Mouse (Mus musculus): ENCODE measurements around the gene Khsrp.

Khsrp gene

DNA sequence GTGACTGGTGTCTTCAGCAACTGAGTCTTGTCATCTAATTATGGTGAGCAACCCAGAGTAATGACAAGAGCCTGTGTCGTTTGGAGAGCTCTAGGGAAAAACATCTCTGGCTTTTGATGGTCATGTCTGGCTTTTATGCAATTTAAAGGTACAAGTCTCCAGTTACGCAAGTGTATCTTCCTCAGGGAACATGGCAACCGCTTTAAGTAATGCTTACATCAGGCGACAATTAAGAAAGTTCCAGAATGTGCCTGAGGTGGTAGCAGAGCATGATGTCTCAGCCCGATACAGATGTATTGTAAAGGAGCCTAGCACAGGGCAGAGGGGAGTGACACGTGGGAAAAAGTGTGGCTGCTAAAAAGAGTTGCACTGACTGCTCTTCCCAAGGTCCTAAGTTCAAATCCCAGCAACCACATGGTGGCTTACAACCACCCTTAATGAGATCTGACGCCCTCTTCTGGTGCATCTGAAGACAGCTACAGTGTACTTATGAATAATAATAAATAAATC, 42.3 kb downstream of the Khsrp start:
- in situ Hi-C loops (cut with MboI; ENCODE audit: low sequenced_read_pairs): no loop called here

DNA sequence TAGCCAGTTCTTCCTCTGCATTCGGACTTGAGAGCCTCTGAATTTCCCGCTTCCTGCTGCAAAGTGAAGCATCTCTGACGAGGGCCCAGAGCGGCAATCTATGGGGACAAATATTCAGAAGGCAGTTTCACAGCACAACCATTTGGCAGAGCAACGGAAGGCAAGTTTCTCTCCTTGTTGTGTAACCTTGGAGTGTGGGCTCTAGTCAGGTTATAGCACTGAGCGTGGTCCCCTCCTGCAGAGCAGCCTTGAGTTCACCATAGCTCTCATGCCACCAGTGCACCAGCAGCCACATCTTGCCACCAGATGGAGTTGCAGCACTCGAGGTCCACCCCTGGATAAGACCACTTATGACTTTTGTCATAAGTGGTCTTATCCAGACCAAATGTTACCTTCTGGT, 42.9 kb downstream of the Khsrp start:
- in situ Hi-C loops (cut with MboI; ENCODE audit: low sequenced_read_pairs): no loop called here

DNA sequence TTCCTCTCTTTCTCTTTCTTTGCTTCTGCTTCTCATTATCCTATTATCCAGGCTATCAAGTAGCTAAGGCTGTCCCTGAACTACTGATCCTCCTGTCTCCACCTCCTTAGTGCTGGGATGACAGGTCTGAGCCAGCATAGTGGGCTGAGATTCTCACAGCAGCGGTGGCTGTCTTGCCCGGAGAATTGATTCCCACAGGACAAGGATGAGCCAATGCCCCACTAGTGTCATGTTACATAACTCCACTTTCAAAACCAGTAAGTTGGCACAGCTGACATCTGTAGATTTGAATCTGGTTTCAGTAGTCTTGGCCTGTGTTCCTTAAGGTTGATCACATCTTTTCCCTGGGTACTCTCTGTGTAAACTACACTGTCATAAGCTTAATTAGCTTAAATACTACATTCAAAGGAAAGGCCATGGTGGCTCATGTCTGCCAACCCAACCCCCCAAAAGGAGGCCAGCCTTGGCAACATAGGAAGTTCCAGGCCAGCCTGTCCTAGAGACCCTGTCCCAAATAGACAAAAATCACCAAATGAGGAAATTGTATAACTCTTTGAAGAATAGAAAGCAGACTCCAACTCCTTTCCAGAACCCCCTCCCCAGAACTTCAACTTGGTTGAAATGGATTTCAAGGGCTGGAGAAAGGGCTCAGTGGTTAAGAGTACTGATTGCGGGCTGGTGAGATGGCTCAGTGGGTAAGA, 45.1 kb downstream of the Khsrp start:
- in situ Hi-C loops (cut with MboI; ENCODE audit: low sequenced_read_pairs): no loop called here

DNA sequence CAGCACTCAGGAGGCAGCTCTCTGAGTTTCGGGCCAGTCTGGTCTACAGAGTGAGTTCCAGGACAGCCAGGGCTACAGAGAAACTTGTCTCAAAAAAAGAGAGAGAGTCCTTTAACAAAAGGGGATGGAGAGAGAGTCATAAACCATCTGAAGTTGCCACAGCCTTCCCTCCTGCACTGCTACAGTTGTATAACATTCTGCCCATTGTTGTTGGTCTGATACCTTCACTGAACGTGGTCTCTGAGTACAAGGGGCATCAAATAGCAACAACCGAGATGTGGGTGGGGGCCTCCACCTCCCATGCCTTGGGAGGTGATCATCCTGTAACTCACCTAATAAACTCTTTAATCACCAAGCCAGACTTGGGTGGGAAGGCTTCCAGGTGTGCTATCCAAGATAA, 45.7 kb downstream of the Khsrp start:
- in situ Hi-C loops (cut with MboI; ENCODE audit: low sequenced_read_pairs): no loop called here

DNA sequence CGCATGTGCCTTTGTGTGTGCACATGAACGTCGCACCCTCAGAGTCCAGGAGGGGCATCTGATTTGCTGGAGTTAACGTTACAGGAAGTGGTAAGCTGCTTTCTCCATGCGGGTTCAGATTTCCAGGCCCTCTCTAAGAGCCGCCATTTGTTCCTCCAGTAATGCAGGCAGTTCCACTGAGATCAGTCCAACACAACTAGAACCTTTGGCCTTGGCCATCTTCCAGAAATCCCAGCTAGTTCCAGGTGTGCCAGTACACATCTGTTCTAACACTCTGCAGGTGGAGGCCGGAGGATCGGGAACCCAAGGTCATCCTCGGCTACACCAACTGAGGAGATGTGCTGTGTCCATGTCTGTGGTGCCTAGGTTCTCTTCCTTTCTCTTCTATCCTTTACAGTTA, 46.4 kb downstream of the Khsrp start:
- in situ Hi-C loops (cut with MboI; ENCODE audit: low sequenced_read_pairs): no loop called here

DNA sequence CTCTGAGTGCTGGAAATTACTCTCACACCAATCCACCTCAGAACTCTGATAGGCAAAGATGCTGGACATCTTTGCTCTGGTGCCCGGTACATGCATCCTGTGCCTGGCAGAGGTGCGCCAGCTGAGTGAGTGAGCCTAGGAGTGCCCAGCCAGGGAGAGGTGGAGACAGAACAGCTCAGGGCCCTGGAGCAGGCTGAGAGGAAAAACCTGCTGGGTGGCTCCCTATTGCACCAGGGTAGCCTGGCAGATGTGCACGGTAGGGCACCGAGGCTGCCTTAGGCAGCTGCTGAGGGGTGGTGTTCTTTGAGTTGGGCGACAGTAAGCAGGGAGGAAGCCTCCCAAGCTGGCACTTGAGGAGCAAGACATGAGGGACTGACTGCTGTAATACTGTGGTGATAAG, 49.3 kb downstream of the Khsrp start, which contains the start of gene Acer1:
Gene Acer1, minus strand, starts transcription at position 114 of the 400 bp plus-strand sequence.
- in situ Hi-C loops (cut with MboI; ENCODE audit: low sequenced_read_pairs): no loop called here

DNA sequence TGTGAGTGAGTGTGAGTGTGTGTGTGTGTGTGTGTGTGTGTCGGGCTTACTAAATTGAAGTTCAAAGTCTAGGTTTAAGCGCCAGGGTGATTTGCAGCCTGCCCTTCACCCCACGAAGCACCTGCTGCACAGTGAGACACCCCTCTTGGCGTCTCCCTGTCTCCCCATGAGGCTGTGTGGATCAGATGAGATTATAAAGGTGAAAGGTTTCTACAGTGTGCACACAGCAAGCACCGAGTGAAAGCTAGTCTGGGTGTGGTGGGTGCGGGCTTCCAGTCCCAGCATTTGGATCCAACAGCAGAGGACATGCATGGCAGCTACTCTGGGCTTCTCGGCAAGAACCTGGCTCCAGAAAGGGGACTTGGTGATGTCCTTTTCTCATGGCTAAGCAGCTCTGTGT, 50.3 kb downstream of the Khsrp start:
- in situ Hi-C loops (cut with MboI; ENCODE audit: low sequenced_read_pairs): no loop called here

DNA sequence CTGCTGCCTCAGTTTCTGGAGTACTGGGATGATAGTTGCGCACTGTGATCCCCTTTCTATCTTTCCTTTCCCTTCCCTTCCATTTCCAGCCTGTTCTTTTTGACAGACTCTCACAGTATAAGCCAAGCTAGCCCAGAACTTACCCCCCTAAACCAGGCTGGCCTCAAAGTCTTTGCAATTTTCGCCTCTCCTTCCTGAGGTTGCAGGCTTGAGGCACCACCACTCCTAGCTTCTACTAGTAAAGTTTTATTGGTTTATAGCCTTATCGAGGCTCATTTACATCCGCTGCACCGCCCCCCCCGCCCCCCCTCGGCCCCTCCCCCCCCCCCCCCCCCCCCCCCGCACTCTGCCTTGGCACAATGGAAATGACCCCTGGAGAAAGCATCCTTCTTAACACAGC, 51.8 kb downstream of the Khsrp start:
- in situ Hi-C loops (cut with MboI; ENCODE audit: low sequenced_read_pairs): no loop called here

DNA sequence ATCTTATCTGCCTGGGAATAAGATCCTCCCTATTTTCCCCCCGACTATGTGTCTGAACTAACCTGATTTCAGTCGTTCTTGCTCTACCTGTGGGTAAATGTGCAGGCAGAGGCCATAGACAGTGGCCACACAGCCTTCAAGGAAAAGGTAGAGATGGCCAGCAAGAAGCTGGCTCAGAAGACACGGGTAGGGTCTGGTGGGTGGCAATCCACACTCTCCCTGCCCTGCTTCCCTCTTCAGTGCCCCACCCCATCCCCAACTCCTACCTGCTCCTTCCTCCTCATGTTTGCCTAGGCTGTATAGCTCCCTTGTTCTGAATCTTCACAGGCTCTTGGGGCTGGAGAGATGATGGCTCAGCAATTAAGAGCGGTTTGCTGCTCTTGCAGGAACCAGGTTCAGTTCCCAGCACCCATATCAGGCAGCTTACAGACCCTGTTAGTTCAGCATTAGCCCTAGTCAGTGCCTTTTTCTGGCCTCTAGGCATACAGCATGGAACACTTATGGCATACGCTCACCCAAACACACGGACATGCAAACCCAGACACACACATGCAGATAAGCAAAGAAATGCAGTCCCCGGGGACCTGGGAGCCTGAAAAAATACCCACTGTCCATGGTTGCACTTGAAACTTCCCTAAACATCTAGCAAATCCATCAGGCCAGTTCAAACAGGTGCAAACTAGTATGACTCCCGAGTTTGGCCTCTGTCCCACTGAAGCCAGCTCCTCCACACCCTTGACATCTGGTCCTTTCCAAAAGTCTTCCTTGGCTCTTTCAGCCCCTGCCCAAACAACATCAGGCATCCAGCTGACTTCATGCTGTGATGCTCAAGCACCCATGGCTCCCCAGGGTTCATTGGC, 54.6 kb downstream of the Khsrp start:
- in situ Hi-C loops (cut with MboI; ENCODE audit: low sequenced_read_pairs): no loop called here

DNA sequence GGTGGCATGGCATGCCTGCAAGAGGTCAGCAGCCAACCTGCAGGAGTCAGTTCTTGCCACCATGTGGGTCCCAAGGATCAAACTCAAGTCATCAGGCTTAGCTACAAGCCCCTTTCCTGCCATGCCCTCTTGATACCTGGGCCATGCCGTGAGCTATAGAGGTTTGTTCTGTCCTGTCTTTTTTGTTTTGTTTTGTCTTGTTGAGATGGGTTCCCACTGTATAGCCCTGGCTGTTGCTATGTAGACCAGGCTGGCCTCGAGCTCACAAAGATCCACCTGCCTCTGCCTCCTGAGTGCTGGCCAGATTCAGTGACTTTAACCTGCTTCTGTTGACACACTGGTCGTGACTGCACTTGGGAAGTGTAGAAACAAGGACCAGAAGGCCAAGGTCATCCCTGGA, 55.9 kb downstream of the Khsrp start:
- in situ Hi-C loops (cut with MboI; ENCODE audit: low sequenced_read_pairs): no loop called here

DNA sequence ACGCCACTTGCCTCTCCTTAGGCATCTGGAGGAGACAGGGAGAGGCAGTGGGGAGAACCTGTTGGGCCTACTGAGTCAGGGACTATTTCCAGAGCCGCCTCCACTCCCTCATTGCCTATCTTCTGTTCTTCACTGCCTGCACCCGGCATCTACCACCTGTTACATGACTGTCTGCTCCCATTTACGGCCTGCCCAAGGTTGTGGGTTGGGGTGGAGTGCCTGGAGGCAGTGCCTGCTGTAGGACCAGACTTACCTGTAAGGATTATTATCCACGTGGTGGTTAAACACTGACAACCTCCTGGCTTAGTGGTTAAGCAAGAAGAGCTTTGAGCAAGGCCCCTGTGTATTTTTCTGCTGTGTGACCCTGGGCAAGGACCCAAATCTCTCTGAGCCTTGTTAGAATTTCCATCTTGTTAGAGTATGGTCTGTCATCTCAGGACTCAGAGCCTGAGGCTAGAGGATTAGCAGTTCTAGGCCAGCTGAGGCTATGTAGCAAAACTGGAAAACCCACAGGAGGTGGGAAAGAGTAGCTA, 56.5 kb downstream of the Khsrp start:
- in situ Hi-C loops (cut with MboI; ENCODE audit: low sequenced_read_pairs): no loop called here

DNA sequence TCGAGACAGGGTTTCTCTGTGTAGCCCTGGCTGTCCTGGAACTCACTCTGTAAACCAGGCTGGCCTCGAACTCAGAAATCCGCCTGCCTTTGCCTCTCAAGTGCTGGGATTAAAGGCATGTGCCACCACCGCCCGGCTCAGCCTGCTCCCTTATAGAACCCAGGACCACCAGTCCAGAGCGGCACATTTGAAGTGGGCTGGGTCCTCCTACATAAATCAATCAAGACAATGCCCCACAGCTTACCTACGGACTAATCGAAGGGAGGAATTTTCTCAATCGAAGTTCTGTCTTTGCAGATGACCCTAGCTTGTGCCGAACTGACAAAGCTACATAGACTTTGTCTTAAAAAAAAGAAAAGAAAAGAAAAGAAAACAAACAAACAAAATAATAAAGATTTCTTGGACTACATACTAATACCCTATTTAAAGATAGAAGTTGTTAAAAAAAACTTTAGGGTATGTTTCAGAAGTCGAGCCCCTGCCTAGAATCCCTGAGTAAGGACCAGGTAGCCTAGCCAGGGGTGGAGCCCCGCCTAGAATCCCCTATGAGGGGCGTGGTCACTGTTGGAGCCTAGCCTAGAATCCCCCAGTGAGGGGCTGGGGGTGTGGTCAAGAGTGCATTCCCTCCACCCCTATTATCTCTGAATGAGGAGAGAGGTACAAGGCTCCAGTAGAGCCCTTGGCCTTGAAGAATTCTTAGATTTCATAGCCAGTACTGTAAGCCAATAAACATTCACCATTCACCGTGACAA, 57.2 kb downstream of the Khsrp start:
- in situ Hi-C loops (cut with MboI; ENCODE audit: low sequenced_read_pairs): no loop called here
